Comparison of ENCODE assay signal across 8 mouse cellular contexts in genomic region chr11:60139141-60139733, GRCm38 (mm10). TPM values are rescaled to one million over a fixed set of nuclear protein-coding genes. Genes with fewer than 3 reads are reported as not detected.
A peak's percentile ranks its signal among the peaks of the same experiment; 100 is the strongest.
DNase-seq lines count a peak whose midpoint lies in the region; ATAC-seq and TF ChIP-seq lines count a peak whose summit lies in the region.

No protein-coding gene starts in this region.

- TF ChIP-seq EP300 in ES-Bruce4 (IDR thresholded peaks at IDR 0.05; ENCODE audit: insufficient read depth, low read depth, low read length), result no peak

- H3K36me3 ChIP-seq in erythroblast, embryonic 14.5 days (ENCODE audit: control insufficient read depth), result peaks cover 7% of the 10 kb centered on the region
- H3K36me3 ChIP-seq in ES-Bruce4 (ENCODE audit: control insufficient read depth, insufficient read depth, low read length, poor library complexity, severe bottlenecking), result no peaks in the 10 kb centered on the region
- peaks cover 10% of the 10 kb centered on the region; the same call in 1 of the 2 replicates for H3K36me3 ChIP-seq in embryonic facial prominence, embryonic 14.5 days (ENCODE audit: control insufficient read depth, insufficient read depth, low read length)
- no peaks in the 10 kb centered on the region for H3K36me3 ChIP-seq in hindbrain, embryonic 15.5 days
- H3K36me3 ChIP-seq in limb, embryonic 15.5 days, result peaks cover 4% of the 10 kb centered on the region

- H3K27me3 ChIP-seq in erythroblast, embryonic 14.5 days (ENCODE audit: control insufficient read depth), result peaks cover 29% of the 10 kb centered on the region
- H3K27me3 ChIP-seq in ES-Bruce4 (ENCODE audit: control insufficient read depth, insufficient read depth, low read length, poor library complexity, severe bottlenecking), result no peaks in the 10 kb centered on the region
- no peaks in the 10 kb centered on the region for H3K27me3 ChIP-seq in embryonic facial prominence, embryonic 14.5 days (replicated peaks; ENCODE audit: control insufficient read depth, insufficient read depth, low read length)
- H3K27me3 ChIP-seq in hindbrain, embryonic 15.5 days, result no peaks in the 10 kb centered on the region
- H3K27me3 ChIP-seq in limb, embryonic 15.5 days, result no peaks in the 10 kb centered on the region

- no peak for ATAC-seq in erythroblast, adult 5-6 weeks (replicated peaks; ENCODE audit: low FRiP score, poor library complexity, severe bottlenecking)
- peak; percentile 8; the same call in 1 of the 2 replicates for ATAC-seq in embryonic facial prominence, embryonic 14.5 days (ENCODE audit: low read depth)
- peak; percentile 60 for ATAC-seq in hindbrain, embryonic 15.5 days (ENCODE audit: low FRiP score, low read depth)
- peak; percentile 49 for ATAC-seq in limb, embryonic 15.5 days (ENCODE audit: insufficient number of reproducible peaks, low FRiP score, low TSS enrichment, low read depth)

- H3K4me2 ChIP-seq in embryonic facial prominence, embryonic 14.5 days (ENCODE audit: low read depth, low read length), result peak overlapping the region; percentile 94
- peak overlapping the region; percentile 80 for H3K4me2 ChIP-seq in hindbrain, embryonic 15.5 days
- H3K4me2 ChIP-seq in limb, embryonic 15.5 days, result peak overlapping the region; percentile 95

- WGBS in embryonic facial prominence, embryonic 14.5 days, result 4% methylated on average over 23 of the region's 24 CpGs
- WGBS in hindbrain, embryonic 15.5 days, result under 1% methylated on average over 24 of the region's 24 CpGs
- WGBS in limb, embryonic 15.5 days, result 3% methylated on average over 24 of the region's 24 CpGs
- 6% methylated on average over 24 of the region's 24 CpGs for WGBS in olfactory bulb, adult 2 months

- peak overlapping the region; percentile 52 for H3K4me3 ChIP-seq in erythroblast, embryonic 14.5 days (replicated peaks)
- peak overlapping the region; percentile 64 for H3K4me3 ChIP-seq in ES-Bruce4 (ENCODE audit: low read depth, low read length)
- peak overlapping the region; percentile 75 for H3K4me3 ChIP-seq in embryonic facial prominence, embryonic 14.5 days (ENCODE audit: low read depth, low read length)
- peak overlapping the region; percentile 61 for H3K4me3 ChIP-seq in hindbrain, embryonic 15.5 days
- H3K4me3 ChIP-seq in limb, embryonic 15.5 days, result peak overlapping the region; percentile 72
- peak overlapping the region; percentile 99 for H3K4me3 ChIP-seq in olfactory bulb, adult 2 months (ENCODE audit: insufficient read depth, low read depth, low read length)

- DNase-seq in embryonic facial prominence, embryonic 14.5 days (ENCODE audit: low spot score), result no peak
- no peak for DNase-seq in adipocyte (ENCODE audit: low spot score)

- H3K9me3 ChIP-seq in erythroblast, embryonic 14.5 days (ENCODE audit: control insufficient read depth, low read length), result no peaks in the 10 kb centered on the region
- H3K9me3 ChIP-seq in ES-Bruce4 (replicated peaks; ENCODE audit: control insufficient read depth, insufficient read depth, low read length, poor library complexity, severe bottlenecking), result no peaks in the 10 kb centered on the region
- H3K9me3 ChIP-seq in embryonic facial prominence, embryonic 14.5 days (ENCODE audit: control insufficient read depth, low read length), result no peaks in the 10 kb centered on the region
- no peaks in the 10 kb centered on the region for H3K9me3 ChIP-seq in hindbrain, embryonic 15.5 days
- no peaks in the 10 kb centered on the region for H3K9me3 ChIP-seq in limb, embryonic 15.5 days

- TF ChIP-seq POLR2A in ES-Bruce4 (IDR thresholded peaks at IDR 0.05; ENCODE audit: insufficient read depth, low read length), result no peak
- TF ChIP-seq POLR2A in olfactory bulb, adult 2 months (IDR thresholded peaks at IDR 0.05; ENCODE audit: insufficient read depth, low read depth, low read length), result no peak

- H3K27ac ChIP-seq in ES-Bruce4 (ENCODE audit: insufficient read depth, low read length), result no peak overlapping the region
- peak overlapping the region; percentile 81; the same call in 1 of the 2 replicates for H3K27ac ChIP-seq in embryonic facial prominence, embryonic 14.5 days (replicated peaks; ENCODE audit: low read depth, low read length)
- H3K27ac ChIP-seq in hindbrain, embryonic 15.5 days (replicated peaks), result peak overlapping the region; percentile 97
- peak overlapping the region; percentile 76 for H3K27ac ChIP-seq in limb, embryonic 15.5 days
- peak overlapping the region; percentile 95 for H3K27ac ChIP-seq in olfactory bulb, adult 2 months (ENCODE audit: insufficient read depth, low read depth, low read length)

- no peak for TF ChIP-seq CTCF in ES-Bruce4 (IDR thresholded peaks at IDR 0.05; ENCODE audit: low read depth, low read length)
- no peak; the same call in 1 of the 2 replicates for TF ChIP-seq CTCF in olfactory bulb, adult 2 months (IDR thresholded peaks at IDR 0.05; ENCODE audit: insufficient read depth, low read depth, low read length)

- peaks cover 30% of the 10 kb centered on the region for H3K4me1 ChIP-seq in erythroblast, embryonic 14.5 days (ENCODE audit: control insufficient read depth)
- H3K4me1 ChIP-seq in ES-Bruce4 (ENCODE audit: control insufficient read depth, insufficient read depth, low read length), result peaks cover 2% of the 10 kb centered on the region
- H3K4me1 ChIP-seq in embryonic facial prominence, embryonic 14.5 days (ENCODE audit: control insufficient read depth, insufficient read depth, low read length), result peaks cover 20% of the 10 kb centered on the region
- peaks cover 46% of the 10 kb centered on the region for H3K4me1 ChIP-seq in hindbrain, embryonic 15.5 days (replicated peaks)
- peaks cover 43% of the 10 kb centered on the region for H3K4me1 ChIP-seq in limb, embryonic 15.5 days
- H3K4me1 ChIP-seq in olfactory bulb, adult 2 months (ENCODE audit: control insufficient read depth, insufficient read depth, low read length), result peaks cover 33% of the 10 kb centered on the region

- H3K9ac ChIP-seq in ES-Bruce4 (ENCODE audit: low read depth, poor library complexity, severe bottlenecking), result peak overlapping the region; percentile 83
- H3K9ac ChIP-seq in embryonic facial prominence, embryonic 14.5 days (ENCODE audit: low read depth, low read length), result peak overlapping the region; percentile 75
- H3K9ac ChIP-seq in hindbrain, embryonic 15.5 days, result peak overlapping the region; percentile 79
- H3K9ac ChIP-seq in limb, embryonic 15.5 days, result peak overlapping the region; percentile 55

RNA-seq across cellular contexts. Expression of gene Rai1, which starts 34.4 kb away (rescaled TPM):
- polyA plus RNA-seq in erythroblast, embryonic 14.5 days (2012), result 1.9 and 2.0 TPM in 2 replicates
- 4.0 and 6.3 TPM in 2 replicates for total RNA-seq in erythroblast, adult 5-6 weeks (2015; ENCODE audit: low replicate concordance)
- 1.3 and 1.5 TPM in 2 replicates for total RNA-seq in erythroblast, adult 5-6 weeks (2017; ENCODE audit: low replicate concordance)
- 21.9 and 27.4 TPM in 2 replicates for polyA plus RNA-seq in ES-Bruce4 (2011; ENCODE audit: insufficient read depth, insufficient read length, low read depth, missing spikeins)
- 23.9 and 27.6 TPM in 2 replicates for polyA plus RNA-seq in embryonic facial prominence, embryonic 14.5 days (2014; fragmentation: Nextera tagmentation; extraction: Ambion mirVana)
- 32.5 and 33.2 TPM in 2 replicates for polyA plus RNA-seq in hindbrain, embryonic 15.5 days (2015; fragmentation: Nextera tagmentation; extraction: Ambion mirVana)
- polyA plus RNA-seq in limb, embryonic 15.5 days (2015; fragmentation: Nextera tagmentation; extraction: Ambion mirVana), result 18.9 and 22.6 TPM in 2 replicates
- 123 TPM in 1 of 2 replicates, not detected in the other for polyA plus RNA-seq in olfactory bulb, adult 2 months (2012; ENCODE audit: insufficient read depth, insufficient read length, low replicate concordance, missing spikeins)
